Mouse (Mus musculus) ES-Bruce4 (cell line): ENCODE measurements around the gene Nckipsd. TPM values are rescaled to one million over a fixed set of nuclear protein-coding genes. Genes with fewer than 3 reads are reported as not detected.
A peak's percentile ranks its signal among the peaks of the same experiment; 100 is the strongest.

Experiments
- H3K27ac ChIP-seq: 2 replicates; pipeline ENCODE4 v1.5.1; 2012; ENCODE audit warnings: low read length, inconsistent platforms; ENCODE audit not compliant: insufficient read depth
- H3K27me3 ChIP-seq: 2 replicates; pipeline ENCODE4 v1.6.1; 2012; ENCODE audit warnings: mild to moderate bottlenecking, low read length, inconsistent platforms; ENCODE audit not compliant: control insufficient read depth, poor library complexity, insufficient read depth, severe bottlenecking
- H3K36me3 ChIP-seq: 2 replicates; pipeline ENCODE4 v1.6.1; 2012; ENCODE audit warnings: inconsistent platforms, mild to moderate bottlenecking, low read length, moderate library complexity; ENCODE audit not compliant: control insufficient read depth, poor library complexity, insufficient read depth, severe bottlenecking
- H3K4me1 ChIP-seq: one replicate; pipeline ENCODE4 v1.8.1; 2011; ENCODE audit warnings: low read length; ENCODE audit not compliant: control insufficient read depth, insufficient read depth
- H3K4me3 ChIP-seq: 2 replicates; pipeline ENCODE4 v1.5.1; 2011; ENCODE audit warnings: low read depth, mild to moderate bottlenecking, low read length
- H3K9ac ChIP-seq: 2 replicates; pipeline ENCODE4 v1.6.1; 2012; ENCODE audit warnings: low read depth, mild to moderate bottlenecking, inconsistent platforms; ENCODE audit not compliant: poor library complexity, severe bottlenecking
- H3K9me3 ChIP-seq: replicated peaks from 2 replicates; pipeline ENCODE4 v1.6.1; 2012; ENCODE audit warnings: mild to moderate bottlenecking, low read length, inconsistent platforms; ENCODE audit not compliant: control insufficient read depth, poor library complexity, insufficient read depth, severe bottlenecking
- CTCF ChIP-seq: IDR thresholded peaks from one replicate; pipeline ENCODE4 v1.8.1; 2011; ENCODE audit warnings: low read depth, low read length
- EP300 ChIP-seq: IDR thresholded peaks from 2 replicates; pipeline ENCODE4 v1.6.1; 2011; ENCODE audit warnings: low read depth, low read length; ENCODE audit not compliant: insufficient read depth
- POLR2A ChIP-seq: IDR thresholded peaks from one replicate; pipeline ENCODE4 v1.8.1; 2011; ENCODE audit warnings: low read length; ENCODE audit not compliant: insufficient read depth
- polyA plus RNA-seq: library from polyadenylated mRNA; stranded (reverse); fragments of >200 nt; gene quantifications from 2 replicates; pipeline ENCODE4 v1.2.4, GENCODE M21; 2011; ENCODE audit warnings: low read depth; ENCODE audit not compliant: missing spikeins, insufficient read depth, insufficient read length

The Nckipsd gene
- polyA plus RNA-seq, 1 experiment: 10.3 TPM

- H3K9ac ChIP-seq: 0 out of 2 replicates have a peak overlapping the region, but pooled peaks have one; percentile 58
- no peaks in the 10 kb centered on the region for H3K9me3 ChIP-seq
- no peak for TF ChIP-seq POLR2A
- TF ChIP-seq CTCF: no peak
- TF ChIP-seq EP300: no peak
- H3K27ac ChIP-seq: no peak overlapping the region
- no peak overlapping the region for H3K4me3 ChIP-seq
- no peaks in the 10 kb centered on the region for H3K27me3 ChIP-seq
- H3K36me3 ChIP-seq: no peaks in the 10 kb centered on the region
- peaks cover 6% of the 10 kb centered on the region for H3K4me1 ChIP-seq
Measured at GRCm38 (mm10) chr9:108855335-108855734, 47.2 kb downstream of the Nckipsd start.

DNA sequence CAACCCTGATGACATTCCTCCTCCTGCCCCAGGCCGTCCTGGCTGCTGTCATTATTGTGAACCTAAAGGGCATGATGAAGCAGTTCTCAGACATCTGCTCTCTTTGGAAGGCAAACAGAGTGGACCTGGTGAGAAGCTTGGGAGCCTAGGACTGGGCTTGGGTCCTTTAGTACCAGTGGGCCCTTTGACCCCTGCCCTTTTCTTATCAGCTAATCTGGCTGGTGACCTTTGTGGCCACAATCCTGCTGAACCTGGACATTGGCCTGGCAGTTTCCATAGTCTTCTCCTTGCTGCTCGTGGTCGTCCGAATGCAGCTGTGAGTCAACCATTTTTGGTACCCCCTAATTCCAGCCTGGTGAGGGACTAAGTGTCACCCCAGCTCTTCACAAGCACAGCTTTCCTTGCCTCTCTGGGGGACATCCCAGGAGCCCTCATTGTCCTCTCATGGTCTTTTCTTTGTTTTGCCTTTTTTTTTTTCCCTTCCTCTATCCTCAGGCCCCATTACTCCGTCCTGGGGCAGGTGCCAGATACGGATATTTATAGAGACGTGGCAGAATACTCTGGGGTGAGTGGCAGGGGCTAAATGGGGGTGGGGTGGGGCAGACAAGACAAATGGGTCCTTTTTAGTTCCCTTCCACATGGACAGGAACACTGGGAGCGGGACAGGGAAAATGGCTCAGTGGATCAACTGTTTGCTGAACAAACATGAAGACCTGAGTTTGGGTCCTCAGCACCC, 50.8 kb downstream of the Nckipsd start:
- no peaks in the 10 kb centered on the region for H3K9me3 ChIP-seq
- no peak overlapping the region for H3K9ac ChIP-seq
- H3K36me3 ChIP-seq: no peaks in the 10 kb centered on the region
- no peaks in the 10 kb centered on the region for H3K27me3 ChIP-seq
- no peaks in the 10 kb centered on the region for H3K4me1 ChIP-seq
- no peak overlapping the region for H3K27ac ChIP-seq
- TF ChIP-seq POLR2A (no peak), EP300 (no peak), CTCF (no peak)
- no peak overlapping the region for H3K4me3 ChIP-seq

Other genes with a start within 250 kb of the Nckipsd start
- gene Impdh2, start 248.1 kb upstream of the Nckipsd start, polyA plus RNA-seq: 387 and 445 TPM in 2 replicates
- 24.7 and 29.7 TPM in 2 replicates for gene Ndufaf3, start 240.9 kb upstream of the Nckipsd start, polyA plus RNA-seq
- 32.7 and 38.9 TPM in 2 replicates for gene Dalrd3, start 238.5 kb upstream of the Nckipsd start, polyA plus RNA-seq
- gene Wdr6, start 229.6 kb upstream of the Nckipsd start, polyA plus RNA-seq: 24.6 and 24.7 TPM in 2 replicates
- gene P4htm, start 210.7 kb upstream of the Nckipsd start, polyA plus RNA-seq: 2.4 TPM in 2 replicates
- gene Arih2, start 159.0 kb upstream of the Nckipsd start, polyA plus RNA-seq: 131 and 133 TPM in 2 replicates
- 30.1 and 35.7 TPM in 2 replicates for gene Slc25a20, start 146.3 kb upstream of the Nckipsd start, polyA plus RNA-seq
- 58.4 and 72.2 TPM in 2 replicates for gene Prkar2a, start 119.1 kb upstream of the Nckipsd start, polyA plus RNA-seq
- 37.4 and 39.5 TPM in 2 replicates for gene Ip6k2, start 24.6 kb upstream of the Nckipsd start, polyA plus RNA-seq
- gene Celsr3, start 18.0 kb downstream of the Nckipsd start, polyA plus RNA-seq: 3.5 and 6.2 TPM in 2 replicates
- gene Slc26a6, start 44.9 kb downstream of the Nckipsd start, polyA plus RNA-seq: 8.2 and 8.3 TPM in 2 replicates
- not detected in 2 replicates for gene Tmem89, start 106.3 kb downstream of the Nckipsd start, polyA plus RNA-seq
- gene Uqcrc1, start 128.3 kb downstream of the Nckipsd start, polyA plus RNA-seq: 183 and 193 TPM in 2 replicates
- 4.8 and 6.5 TPM in 2 replicates for gene Col7a1, start 145.2 kb downstream of the Nckipsd start, polyA plus RNA-seq
- not detected in 2 replicates for gene Ucn2, start 177.6 kb downstream of the Nckipsd start, polyA plus RNA-seq
- 3.9 and 4.4 TPM in 2 replicates for gene Pfkfb4, start 183.4 kb downstream of the Nckipsd start, polyA plus RNA-seq
- gene Shisa5, start 230.2 kb downstream of the Nckipsd start, polyA plus RNA-seq: 48.3 and 53.5 TPM in 2 replicates